Mouse (Mus musculus): Measurements from ENCODE around the gene Pla2r1. TPM values are rescaled to one million over a fixed set of nuclear protein-coding genes. Genes with fewer than 3 reads are reported as not detected.

Gene Pla2r1
- polyA plus RNA-seq, 1 experiment from 2014 or later = 1.0 TPM

DNA sequence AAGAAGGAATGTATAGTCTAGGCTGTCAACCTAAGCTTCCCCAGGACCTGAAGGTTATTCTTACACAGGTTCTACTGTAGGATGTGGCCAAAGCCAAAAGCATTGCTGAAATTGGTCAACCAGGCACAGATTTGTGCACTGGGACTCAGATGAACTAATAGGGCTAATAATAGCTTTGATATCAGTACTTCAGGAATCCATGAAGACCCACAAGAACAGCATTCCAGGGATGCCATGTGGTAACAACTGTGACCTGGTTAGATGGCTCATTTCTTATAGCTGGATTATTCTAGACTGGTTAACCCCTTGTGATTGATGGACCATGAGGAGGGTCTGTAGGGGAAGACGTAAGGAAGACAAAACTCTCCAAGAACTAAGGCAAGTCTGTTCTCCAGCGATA lies 74.3 kb downstream of the Pla2r1 start:
- Histone ChIP-seq H3K27me3 (ENCODE audit: low read depth, poor library complexity, severe bottlenecking) (no peaks in the 10 kb centered on the region), H3K9me3 (replicated peaks) (no peaks in the 10 kb centered on the region), H3K4me3 (no peak overlapping the region), H3K36me3 (no peaks in the 10 kb centered on the region), H3K27ac (replicated peaks) (no peak overlapping the region), H3K4me1 (no peaks in the 10 kb centered on the region)
- 89% methylated on average over 2 of the region's 2 CpGs for WGBS
- DNase-seq (ENCODE audit: low spot score) = no peak

- Histone ChIP-seq H3K36me3 (no peaks in the 10 kb centered on the region), H3K9me3 (replicated peaks) (no peaks in the 10 kb centered on the region), H3K27ac (replicated peaks) (no peak overlapping the region), H3K4me3 (no peak overlapping the region), H3K27me3 (ENCODE audit: low read depth, poor library complexity, severe bottlenecking) (no peaks in the 10 kb centered on the region), H3K4me1 (peaks cover 8% of the 10 kb centered on the region; the same call in 1 of the 2 replicates)
- 77% methylated on average over 11 of the region's 11 CpGs for WGBS
- no peak for DNase-seq (ENCODE audit: low spot score)
These were observed 84.0 kb downstream of the Pla2r1 start for GRCm38 (mm10) chr2:60468901-60469770.

GRCm38 (mm10) chr2:60452376-60452775 lies 100.7 kb downstream of the Pla2r1 start:
- Histone ChIP-seq H3K4me1 (peaks cover 10% of the 10 kb centered on the region; the same call in 1 of the 2 replicates), H3K27ac (replicated peaks) (no peak overlapping the region), H3K36me3 (no peaks in the 10 kb centered on the region), H3K27me3 (ENCODE audit: low read depth, poor library complexity, severe bottlenecking) (no peaks in the 10 kb centered on the region), H3K4me3 (no peak overlapping the region), H3K9me3 (replicated peaks) (no peaks in the 10 kb centered on the region)
- no peak for DNase-seq (ENCODE audit: low spot score)
- WGBS = 89% methylated on average over 7 of the region's 7 CpGs

- WGBS = 61% methylated on average over 3 of the region's 3 CpGs
- Histone ChIP-seq H3K4me1 (peaks cover 10% of the 10 kb centered on the region; the same call in 1 of the 2 replicates), H3K27me3 (ENCODE audit: low read depth, poor library complexity, severe bottlenecking) (no peaks in the 10 kb centered on the region), H3K9me3 (replicated peaks) (no peaks in the 10 kb centered on the region), H3K27ac (replicated peaks) (no peak overlapping the region), H3K36me3 (no peaks in the 10 kb centered on the region), H3K4me3 (no peak overlapping the region)
- DNase-seq (ENCODE audit: low spot score) = no peak
These were observed 101.9 kb downstream of the Pla2r1 start for GRCm38 (mm10) chr2:60451119-60451773.

GRCm38 (mm10) chr2:60449732-60450131 lies 103.4 kb downstream of the Pla2r1 start:
- Histone ChIP-seq H3K27ac (replicated peaks) (no peak overlapping the region), H3K4me1 (peaks cover 10% of the 10 kb centered on the region; the same call in 1 of the 2 replicates), H3K27me3 (ENCODE audit: low read depth, poor library complexity, severe bottlenecking) (no peaks in the 10 kb centered on the region), H3K36me3 (no peaks in the 10 kb centered on the region), H3K4me3 (no peak overlapping the region), H3K9me3 (replicated peaks) (no peaks in the 10 kb centered on the region)
- no peak for DNase-seq (ENCODE audit: low spot score)
- 86% methylated on average over 6 of the region's 6 CpGs for WGBS

GRCm38 (mm10) chr2:60444711-60445509 lies 108.2 kb downstream of the Pla2r1 start:
- H3K4me3 ChIP-seq = no peak overlapping the region
- no peak for DNase-seq (ENCODE audit: low spot score)
- no peaks in the 10 kb centered on the region for H3K4me1 ChIP-seq
- 92% methylated on average over 9 of the region's 9 CpGs for WGBS
- no peaks in the 10 kb centered on the region for H3K27me3 ChIP-seq (ENCODE audit: low read depth, poor library complexity, severe bottlenecking)
- H3K36me3 ChIP-seq = no peaks in the 10 kb centered on the region
- no peaks in the 10 kb centered on the region for H3K9me3 ChIP-seq (replicated peaks)
- no peak overlapping the region for H3K27ac ChIP-seq (replicated peaks)

- DNase-seq (ENCODE audit: low spot score) = no peak
- no peak overlapping the region for H3K4me3 ChIP-seq
- H3K27ac ChIP-seq (replicated peaks) = no peak overlapping the region
- no peaks in the 10 kb centered on the region for H3K4me1 ChIP-seq
- H3K27me3 ChIP-seq (ENCODE audit: low read depth, poor library complexity, severe bottlenecking) = no peaks in the 10 kb centered on the region
- WGBS = 92% methylated on average over 7 of the region's 7 CpGs
- no peaks in the 10 kb centered on the region for H3K36me3 ChIP-seq
- no peaks in the 10 kb centered on the region for H3K9me3 ChIP-seq (replicated peaks)
These were observed 109.8 kb downstream of the Pla2r1 start for GRCm38 (mm10) chr2:60443279-60443678.

DNA sequence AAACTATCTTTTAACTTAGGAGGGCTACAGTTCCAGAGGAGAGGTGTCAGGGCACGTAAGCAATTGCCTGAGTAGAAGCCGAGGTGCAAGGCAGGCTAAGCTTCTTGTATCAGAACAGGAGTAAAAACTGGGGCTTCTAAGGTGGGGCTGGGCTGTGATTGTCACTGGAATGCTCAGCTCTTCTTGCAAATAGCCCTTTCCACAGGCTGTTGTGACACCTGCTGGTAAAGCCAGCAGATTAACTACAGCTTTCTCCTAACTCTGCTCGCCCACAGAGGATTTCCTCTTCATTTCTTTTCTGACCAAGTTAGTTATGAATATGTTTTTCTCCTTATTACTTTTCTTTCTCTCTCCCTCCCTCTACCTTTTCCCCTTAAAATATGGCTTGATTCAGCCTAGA lies 111.2 kb downstream of the Pla2r1 start:
- no peaks in the 10 kb centered on the region for H3K36me3 ChIP-seq
- no peak overlapping the region for H3K4me3 ChIP-seq
- H3K27ac ChIP-seq (replicated peaks) = no peak overlapping the region
- WGBS = 12% methylated on average over 3 of the region's 3 CpGs
- H3K9me3 ChIP-seq (replicated peaks) = no peaks in the 10 kb centered on the region
- no peaks in the 10 kb centered on the region for H3K27me3 ChIP-seq (ENCODE audit: low read depth, poor library complexity, severe bottlenecking)
- H3K4me1 ChIP-seq = no peaks in the 10 kb centered on the region
- no peak for DNase-seq (ENCODE audit: low spot score)

DNA sequence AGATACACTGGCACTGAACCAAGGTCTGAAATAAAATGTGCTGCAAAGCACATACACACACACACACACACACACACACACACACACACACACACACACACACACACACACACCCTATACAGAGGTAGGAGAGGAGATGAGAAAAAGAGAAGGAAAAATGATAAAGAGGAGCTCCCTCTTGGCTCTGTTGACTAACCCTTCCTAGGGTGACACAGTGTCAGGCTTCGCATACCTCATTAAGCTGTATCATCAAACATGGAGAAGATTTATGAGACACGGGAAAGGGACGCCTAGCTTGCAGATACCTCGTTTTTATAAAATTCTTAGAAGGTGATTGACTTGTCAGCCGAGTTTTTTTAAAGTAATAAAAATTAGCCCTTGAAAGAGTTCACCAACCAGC lies 116.3 kb downstream of the Pla2r1 start:
- 88% methylated on average over 5 of the region's 5 CpGs for WGBS
- Histone ChIP-seq H3K27ac (replicated peaks) (no peak overlapping the region), H3K27me3 (ENCODE audit: low read depth, poor library complexity, severe bottlenecking) (no peaks in the 10 kb centered on the region), H3K4me3 (no peak overlapping the region), H3K36me3 (no peaks in the 10 kb centered on the region), H3K9me3 (replicated peaks) (no peaks in the 10 kb centered on the region), H3K4me1 (no peaks in the 10 kb centered on the region)
- no peak for DNase-seq (ENCODE audit: low spot score)

DNA sequence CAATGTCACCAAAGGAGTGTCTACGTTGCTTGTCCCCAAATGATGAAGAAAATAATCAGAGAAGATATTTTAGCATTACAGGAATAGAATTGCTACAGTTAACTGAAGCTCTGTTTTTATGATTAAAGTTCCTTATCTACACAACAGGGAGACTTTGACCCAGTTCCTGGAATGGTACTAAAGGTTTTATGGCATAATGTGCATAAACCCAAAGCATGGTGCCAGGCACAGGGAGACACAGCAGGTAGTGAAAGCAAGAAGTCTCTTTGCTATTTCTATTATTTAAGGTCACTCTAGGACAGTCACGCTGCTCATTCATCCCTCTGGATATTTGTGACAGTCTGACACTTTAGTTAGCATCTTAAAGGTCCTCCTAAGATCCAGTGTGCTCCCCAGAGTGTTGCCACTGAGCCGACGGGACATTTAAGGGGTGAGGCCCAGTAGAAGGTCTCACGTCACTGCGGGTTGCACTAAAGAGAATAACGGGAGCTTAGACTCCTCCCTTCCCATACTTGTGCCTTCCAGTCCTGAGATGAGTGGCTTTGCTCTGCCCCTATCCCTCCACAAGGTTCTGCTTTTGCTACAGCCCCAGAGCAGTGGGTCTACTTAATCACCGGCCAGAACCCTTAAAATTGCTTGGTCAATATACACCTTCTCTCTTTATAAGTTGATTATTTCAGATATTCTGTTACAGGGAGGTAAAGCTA lies 122.6 kb downstream of the Pla2r1 start:
- H3K36me3 ChIP-seq = no peaks in the 10 kb centered on the region
- H3K27ac ChIP-seq (replicated peaks) = no peak overlapping the region
- H3K9me3 ChIP-seq (replicated peaks) = no peaks in the 10 kb centered on the region
- H3K4me3 ChIP-seq = no peak overlapping the region
- no peaks in the 10 kb centered on the region for H3K4me1 ChIP-seq
- WGBS = 82% methylated on average over 8 of the region's 8 CpGs
- DNase-seq (ENCODE audit: low spot score) = no peak
- no peaks in the 10 kb centered on the region for H3K27me3 ChIP-seq (ENCODE audit: low read depth, poor library complexity, severe bottlenecking)

- Histone ChIP-seq H3K4me3 (no peak overlapping the region), H3K4me1 (no peaks in the 10 kb centered on the region), H3K36me3 (no peaks in the 10 kb centered on the region), H3K27me3 (ENCODE audit: low read depth, poor library complexity, severe bottlenecking) (no peaks in the 10 kb centered on the region), H3K9me3 (replicated peaks) (no peaks in the 10 kb centered on the region), H3K27ac (replicated peaks) (no peak overlapping the region)
- WGBS = 14% methylated on average over 6 of the region's 6 CpGs
- DNase-seq (ENCODE audit: low spot score) = peak; percentile 70
These were observed 135.0 kb downstream of the Pla2r1 start for GRCm38 (mm10) chr2:60418075-60418474.

DNA sequence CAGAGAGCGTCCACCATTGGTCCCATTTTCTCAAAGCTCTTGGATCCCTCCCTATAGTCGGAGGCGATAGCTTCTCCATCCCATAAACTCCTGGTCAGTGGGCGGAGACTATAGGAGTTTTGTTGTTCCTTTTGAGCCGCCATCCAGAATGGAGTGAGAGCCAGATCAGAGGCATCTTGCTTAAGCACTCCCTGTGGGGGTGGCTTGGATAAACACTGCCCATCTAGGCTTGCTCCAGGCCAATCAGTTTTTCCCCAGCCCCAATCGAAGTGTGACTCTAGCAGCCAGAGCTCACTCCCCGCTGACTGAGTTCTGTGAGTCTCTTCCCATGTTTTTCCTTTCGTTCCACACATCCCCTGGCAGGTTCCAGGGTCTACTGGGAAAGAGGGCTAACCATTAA lies 138.8 kb downstream of the Pla2r1 start:
- no peak for DNase-seq (ENCODE audit: low spot score)
- WGBS = 59% methylated on average over 8 of the region's 8 CpGs
- H3K4me3 ChIP-seq = no peak overlapping the region
- no peaks in the 10 kb centered on the region for H3K9me3 ChIP-seq (replicated peaks)
- H3K36me3 ChIP-seq = no peaks in the 10 kb centered on the region
- 0 out of 2 replicates have a peak, but pooled peaks cover under 1% of the 10 kb centered on the region for H3K4me1 ChIP-seq
- H3K27me3 ChIP-seq (ENCODE audit: low read depth, poor library complexity, severe bottlenecking) = no peaks in the 10 kb centered on the region
- no peak overlapping the region for H3K27ac ChIP-seq (replicated peaks)
